In the genomic region with DNA sequence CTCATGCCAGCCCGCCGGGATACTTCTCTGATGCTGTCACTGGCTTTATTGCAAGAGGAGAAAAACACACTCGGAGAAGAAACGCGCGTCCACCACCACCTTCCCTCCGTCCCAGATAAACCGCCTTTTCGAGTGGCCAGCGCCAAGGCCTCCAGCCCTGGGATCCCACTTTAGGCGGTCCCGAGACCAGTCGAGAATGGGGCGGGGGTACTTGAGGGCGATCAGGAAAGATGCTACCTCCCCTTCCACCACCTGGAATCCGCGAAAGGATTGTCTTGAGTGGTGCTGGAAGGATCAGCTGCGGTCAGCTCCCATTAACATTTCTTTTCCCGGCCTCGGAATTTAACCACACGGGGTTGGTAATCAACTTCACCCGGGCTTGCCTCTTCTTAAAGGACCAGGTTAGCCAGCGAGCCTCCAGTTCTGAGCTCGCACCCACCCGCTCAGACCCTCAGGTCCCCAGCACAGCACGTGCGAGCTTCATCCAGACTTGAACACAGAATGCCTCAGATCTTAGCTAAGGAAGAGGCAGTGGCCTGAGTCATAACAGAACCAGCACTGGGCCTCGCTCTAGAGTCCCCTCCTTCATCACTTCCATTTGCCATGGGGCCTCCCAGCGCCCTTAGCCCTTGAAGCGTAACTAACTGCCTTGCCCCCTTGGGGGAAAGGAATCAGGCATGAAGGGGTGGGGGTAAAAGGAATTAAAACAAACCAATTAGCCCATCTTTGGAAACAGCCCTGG, we compare ENCODE assay signal across 9 mouse cellular contexts.
DNase-seq lines count a peak whose midpoint lies in the region; ATAC-seq and TF ChIP-seq lines count a peak whose summit lies in the region.
"Had no signal": no experiment of that assay in that cellular context is flagged by ENCODE, and none has a peak within 500 bp of the region (broad histone marks: within the 10 kb centered on the region; RNA-seq: fewer than 3 reads in every experiment).

No protein-coding gene starts in this region.

- peaks cover 4% of the 10 kb centered on the region; the same call in 1 of the 2 replicates for H3K27me3 ChIP-seq in liver, adult 2 months (ENCODE audit: control insufficient read depth, insufficient read depth, low read length)
- H3K27me3 ChIP-seq in heart, embryonic 13.5 days (replicated peaks), result peaks cover 57% of the 10 kb centered on the region
- H3K27me3 ChIP-seq in neural tube, embryonic 12.5 days (replicated peaks), result peaks cover 36% of the 10 kb centered on the region

- 35% methylated on average over 30 of the region's 30 CpGs for WGBS in liver, adult 2 months
- 8% methylated on average over 30 of the region's 30 CpGs for WGBS in heart, embryonic 13.5 days
- under 1% methylated on average over 30 of the region's 30 CpGs for WGBS in neural tube, embryonic 12.5 days

- no peak overlapping the region for H3K9ac ChIP-seq in liver, adult 2 months (ENCODE audit: low read depth, low read length)
- H3K9ac ChIP-seq in heart, embryonic 13.5 days, result peak overlapping the region; percentile 83
- H3K9ac ChIP-seq in neural tube, embryonic 12.5 days, result peak overlapping the region; percentile 73; the same call in 1 of the 2 replicates

- intact Hi-C loops in left cerebral cortex, postnatal 10 days (cut with DNase I), result loop anchor here (5.0 kb wide), 1 partner anchor 121 kb away; no protein-coding TSS in a partner anchor

- no peaks in the 10 kb centered on the region for H3K9me3 ChIP-seq in heart, embryonic 13.5 days
- H3K9me3 ChIP-seq in neural tube, embryonic 12.5 days, result no peaks in the 10 kb centered on the region

- peak overlapping the region; percentile 94 for H3K4me2 ChIP-seq in heart, embryonic 13.5 days
- H3K4me2 ChIP-seq in neural tube, embryonic 12.5 days (replicated peaks), result peak overlapping the region; percentile 93

- H3K4me1 ChIP-seq in liver, adult 2 months (ENCODE audit: control insufficient read depth, insufficient read depth, low read length), result no peaks in the 10 kb centered on the region
- H3K4me1 ChIP-seq in heart, embryonic 13.5 days, result peaks cover 63% of the 10 kb centered on the region
- H3K4me1 ChIP-seq in neural tube, embryonic 12.5 days, result peaks cover 31% of the 10 kb centered on the region

- DNase-seq in liver, adult 2 months (ENCODE audit: extremely low read depth, low read depth, low spot score), result no peak
- no peak for DNase-seq in liver
- DNase-seq in kidney, postnatal 4 days, result peak; percentile 42 to 58
- no peak for DNase-seq in left cerebral cortex, postnatal 10 days (ENCODE audit: extremely low spot score in 1 of 2, low spot score in 2 of 2)
- no peak for DNase-seq in embryo, embryonic 10.5 days (ENCODE audit: low spot score)
- DNase-seq in embryo, embryonic 9.5 days (ENCODE audit: extremely low spot score), result no peak

- no peak overlapping the region for H3K27ac ChIP-seq in liver, adult 2 months (replicated peaks; ENCODE audit: insufficient read depth, low read depth, low read length)
- peak overlapping the region; percentile 76 for H3K27ac ChIP-seq in heart, embryonic 13.5 days (replicated peaks)
- H3K27ac ChIP-seq in neural tube, embryonic 12.5 days, result no peak overlapping the region
- H3K27ac ChIP-seq: macrophage had no signal

- TF ChIP-seq POLR2A in liver, adult 2 months (IDR thresholded peaks at IDR 0.05; ENCODE audit: extremely low read depth, insufficient read depth, low read length), result no peak

- no peaks in the 10 kb centered on the region for H3K79me2 ChIP-seq in liver, adult 2 months (ENCODE audit: control insufficient read depth, insufficient read depth, low read length)

- no peaks in the 10 kb centered on the region for H3K36me3 ChIP-seq in liver, adult 2 months (ENCODE audit: control insufficient read depth, insufficient read depth, low read length)
- no peaks in the 10 kb centered on the region for H3K36me3 ChIP-seq in heart, embryonic 13.5 days
- H3K36me3 ChIP-seq in neural tube, embryonic 12.5 days, result no peaks in the 10 kb centered on the region

- H3K4me3 ChIP-seq in liver, adult 2 months (ENCODE audit: insufficient read depth, low read depth, low read length), result peak overlapping the region; percentile 53; the same call in 1 of the 2 replicates
- H3K4me3 ChIP-seq in heart, embryonic 13.5 days, result peak overlapping the region; percentile 73
- H3K4me3 ChIP-seq in neural tube, embryonic 12.5 days, result peak overlapping the region; percentile 67

- ATAC-seq in heart, embryonic 13.5 days (ENCODE audit: extremely low read depth, insufficient number of reproducible peaks, low FRiP score, low TSS enrichment), result no peak
- peak; percentile 31; the same call in 1 of the 2 replicates for ATAC-seq in neural tube, embryonic 12.5 days (ENCODE audit: low FRiP score, low read depth)

- TF ChIP-seq CTCF in liver, adult 2 months (IDR thresholded peaks at IDR 0.05; ENCODE audit: low read depth, low read length), result no peak

Comparison
In these comparisons a context has a peak if more than half of its experiments do, and no peak if none do; other contexts are left out.
1. DNase-seq: peak in kidney, postnatal 4 days (2 of 2); none in liver, adult 2 months (single experiment), liver (single experiment), left cerebral cortex, postnatal 10 days (0 of 2), embryo, embryonic 10.5 days (single experiment) and embryo, embryonic 9.5 days (single experiment).
2. Peak in every context shown above with its lines, with median percentiles within 50 percentile points of each other: H3K4me3 ChIP-seq.